Mouse (Mus musculus) limb, embryonic 14.5 days (tissue): ENCODE measurements around the gene Mfap5. TPM values are rescaled to one million over a fixed set of nuclear protein-coding genes. Genes with fewer than 3 reads are reported as not detected.
A peak's percentile ranks its signal among the peaks of the same experiment; 100 is the strongest.

Experiments
- ATAC-seq: fragments of 200-750 bp; cut with Nextera tagmentation; 2 replicates; pipeline ENCODE4 v1.8.0; 2017; ENCODE audit warnings: low read depth, moderate number of reproducible peaks, moderate TSS enrichment; ENCODE audit not compliant: low FRiP score
- DNase-seq: peaks from one replicate; pipeline ENCODE4 v3.0.0-alpha.2; 2015; ENCODE audit warnings: low spot score
- H3K27ac ChIP-seq: fragments of 300-500 bp; sonication (generic); replicated peaks from 2 replicates; pipeline ENCODE4 v1.5.1; 2014; ENCODE audit warnings: low read depth, mild to moderate bottlenecking, low read length, moderate library complexity, mixed read lengths
- H3K27me3 ChIP-seq: fragments of 300-500 bp; sonication (generic); 2 replicates; pipeline ENCODE4 v1.6.1; 2014; ENCODE audit warnings: low read length, mixed read lengths; ENCODE audit not compliant: control insufficient read depth, insufficient read depth
- H3K36me3 ChIP-seq: fragments of 300-500 bp; sonication (generic); 2 replicates; pipeline ENCODE4 v1.6.1; 2014; ENCODE audit warnings: mild to moderate bottlenecking, low read length, moderate library complexity, mixed read lengths; ENCODE audit not compliant: control insufficient read depth, insufficient read depth
- H3K4me1 ChIP-seq: fragments of 300-500 bp; sonication (generic); 2 replicates; pipeline ENCODE4 v1.6.1; 2014; ENCODE audit warnings: antibody characterized with exemption, low read length, mixed read lengths; ENCODE audit not compliant: control insufficient read depth, insufficient read depth
- H3K4me2 ChIP-seq: fragments of 300-500 bp; sonication (generic); replicated peaks from 2 replicates; pipeline ENCODE4 v1.6.1; 2014; ENCODE audit warnings: low read depth, mild to moderate bottlenecking, low read length, moderate library complexity; ENCODE audit not compliant: severe bottlenecking
- H3K4me3 ChIP-seq: fragments of 300-500 bp; sonication (generic); replicated peaks from 2 replicates; pipeline ENCODE4 v1.5.1; 2014; ENCODE audit warnings: low read length
- H3K9ac ChIP-seq: fragments of 300-500 bp; sonication (generic); 2 replicates; pipeline ENCODE4 v1.6.1; 2014; ENCODE audit warnings: mild to moderate bottlenecking, low read depth, low read length, moderate library complexity; ENCODE audit not compliant: severe bottlenecking
- H3K9me3 ChIP-seq: fragments of 300-500 bp; sonication (generic); 2 replicates; pipeline ENCODE4 v1.6.1; 2016; ENCODE audit warnings: low read length; ENCODE audit not compliant: control insufficient read depth
- POLR2A ChIP-seq: fragments of 200-500 bp; IDR thresholded peaks from 2 replicates; pipeline ENCODE4 v1.8.0; 2012; ENCODE audit warnings: inconsistent platforms, mild to moderate bottlenecking, moderate library complexity, borderline replicate concordance; ENCODE audit not compliant: insufficient read depth, insufficient read length; ENCODE audit errors: extremely low read depth
- WGBS: fragments of 180-500 bp; shearing (Covaris S2); extraction: QIAGEN DNeasy Blood & Tissue Kit; methylation state at CpG from one replicate; pipeline ENCODE4 v1.1.7; 2014; 5-methylcytosine and 5-hydroxymethylcytosine counted together
- polyA plus RNA-seq, 2 experiments: library from polyadenylated mRNA; depleted of rRNA in 1 of 2; stranded (reverse) in 1 of 2; unstranded in 1 of 2; fragments of >200 nt; fragmentation: Nextera tagmentation in 1 of 2; extraction: Ambion mirVana in 1 of 2; gene quantifications; 2 replicates each; pipeline versions ENCODE4 v1.2.1 to v1.2.3; 2012 to 2014

Gene Mfap5
- polyA plus RNA-seq, 2 experiments, result 33.5 to 47.3 TPM

DNA sequence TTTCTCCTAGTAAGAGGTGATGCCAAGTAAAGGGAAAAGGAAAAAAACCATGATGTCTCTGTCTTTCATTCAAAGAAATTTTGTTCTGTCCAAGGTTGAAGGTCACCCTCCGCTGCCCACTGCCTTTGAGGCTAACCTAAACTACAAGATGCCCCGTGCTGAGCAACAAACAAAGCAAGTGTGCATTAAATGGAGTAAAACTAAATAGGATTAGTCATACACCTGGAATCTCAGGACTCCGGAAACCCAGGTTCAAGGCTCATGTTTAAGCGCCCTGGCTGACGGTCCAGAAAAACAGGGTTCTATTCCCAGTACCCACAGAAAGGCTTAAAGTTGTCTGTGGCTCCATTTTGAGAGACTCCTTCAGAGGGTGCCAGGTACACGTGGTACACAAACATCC lies 13.2 kb upstream of the Mfap5 start:
- H3K9ac ChIP-seq, result no peak overlapping the region
- H3K36me3 ChIP-seq, result no peaks in the 10 kb centered on the region
- DNase-seq (no peak), ATAC-seq (no peak)
- no peak overlapping the region for H3K4me2 ChIP-seq
- H3K4me1 ChIP-seq, result peaks cover 31% of the 10 kb centered on the region
- TF ChIP-seq POLR2A, result no peak
- 35% methylated on average over 6 of the region's 6 CpGs for WGBS
- H3K27ac ChIP-seq, result no peak overlapping the region
- no peaks in the 10 kb centered on the region for H3K9me3 ChIP-seq
- no peaks in the 10 kb centered on the region for H3K27me3 ChIP-seq
- no peak overlapping the region for H3K4me3 ChIP-seq

DNA sequence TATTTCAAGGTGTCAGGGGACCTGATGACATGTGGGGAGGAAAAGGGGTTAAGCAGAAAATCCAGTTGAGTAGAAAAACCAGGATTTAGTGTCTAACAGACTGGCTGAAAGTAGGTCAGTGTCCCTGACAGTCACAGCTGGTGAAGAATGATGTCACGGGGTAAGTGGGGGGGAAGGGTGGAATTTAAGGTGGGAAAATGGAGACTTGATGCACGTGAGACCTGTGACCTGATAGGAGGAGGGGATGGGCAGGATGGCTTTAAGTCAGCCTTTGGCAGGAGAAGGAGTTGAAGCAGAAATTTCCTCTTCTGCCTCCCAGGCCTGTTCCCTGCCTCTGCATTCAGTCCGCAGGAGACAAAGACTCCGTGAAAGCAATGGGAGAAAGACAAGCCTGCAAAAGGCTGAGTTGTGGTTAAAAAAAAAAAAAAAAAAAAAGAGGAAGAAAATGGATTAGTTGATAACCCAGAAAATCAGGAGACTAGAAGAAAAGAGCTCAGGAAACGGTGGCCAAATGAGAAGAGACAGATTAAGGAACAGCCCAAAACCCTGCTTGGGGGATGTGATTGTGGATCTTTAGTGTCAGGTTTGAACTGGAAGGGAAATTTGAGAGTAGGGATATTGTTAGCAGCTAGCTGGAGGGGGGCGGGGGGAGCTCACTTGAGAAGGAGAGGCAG lies 11.7 kb upstream of the Mfap5 start:
- DNase-seq, result no peak
- 52% methylated on average over 6 of the region's 6 CpGs for WGBS
- ATAC-seq, result no peak
- Histone ChIP-seq H3K27ac (no peak overlapping the region), H3K9ac (no peak overlapping the region), H3K4me3 (no peak overlapping the region), H3K4me1 (peaks cover 31% of the 10 kb centered on the region), H3K27me3 (no peaks in the 10 kb centered on the region), H3K9me3 (no peaks in the 10 kb centered on the region), H3K36me3 (no peaks in the 10 kb centered on the region), H3K4me2 (no peak overlapping the region)
- no peak for TF ChIP-seq POLR2A

DNA sequence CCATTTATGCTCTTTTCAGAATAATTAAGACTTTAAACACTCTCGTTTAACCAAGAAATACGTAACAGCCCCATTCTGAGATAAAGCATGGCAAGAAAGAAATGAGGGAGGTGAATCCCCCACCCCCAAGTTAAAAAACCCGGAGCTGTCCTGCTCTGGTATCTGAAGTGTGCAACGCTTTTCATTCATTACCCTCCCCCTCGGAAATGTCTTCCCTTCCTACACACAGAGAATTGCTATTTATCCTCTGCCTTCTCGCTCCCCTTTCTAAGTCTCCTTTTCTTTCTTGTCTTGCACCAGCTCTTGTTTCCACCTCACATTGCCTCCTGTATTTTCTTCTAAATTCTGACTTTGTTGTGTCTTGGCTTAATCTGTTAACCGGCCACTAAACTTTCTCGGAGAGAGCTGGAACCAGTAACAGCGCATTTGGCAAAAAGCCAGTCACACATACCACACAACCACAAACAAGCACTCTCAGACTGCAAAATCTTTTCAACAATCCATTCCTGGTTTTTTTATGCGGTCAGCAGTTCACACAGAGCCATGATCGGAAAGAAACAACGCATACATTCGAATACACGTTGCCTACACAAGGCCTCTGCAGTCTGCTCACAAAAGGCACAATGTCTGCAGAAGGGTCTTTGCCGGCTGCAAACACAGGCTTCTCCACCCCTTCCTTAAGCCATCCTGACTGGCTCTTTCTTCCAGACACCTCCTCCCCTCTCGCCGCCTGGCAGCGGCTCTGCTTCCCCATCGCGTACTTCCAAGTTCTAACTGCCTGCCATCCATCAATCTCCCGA lies 10.4 kb upstream of the Mfap5 start:
- peak; percentile 67 for ATAC-seq
- Histone ChIP-seq H3K36me3 (no peaks in the 10 kb centered on the region), H3K4me1 (peaks cover 31% of the 10 kb centered on the region), H3K9me3 (no peaks in the 10 kb centered on the region), H3K27ac (peak overlapping the region; percentile 73), H3K27me3 (no peaks in the 10 kb centered on the region), H3K4me3 (peak overlapping the region; percentile 13; the same call in 1 of the 2 replicates), H3K9ac (0 out of 2 replicates have a peak overlapping the region, but pooled peaks have one; percentile 9), H3K4me2 (peak overlapping the region; percentile 43)
- no peak for TF ChIP-seq POLR2A
- peak; percentile 83 for DNase-seq
- WGBS, result 7% methylated on average over 21 of the region's 21 CpGs

DNA sequence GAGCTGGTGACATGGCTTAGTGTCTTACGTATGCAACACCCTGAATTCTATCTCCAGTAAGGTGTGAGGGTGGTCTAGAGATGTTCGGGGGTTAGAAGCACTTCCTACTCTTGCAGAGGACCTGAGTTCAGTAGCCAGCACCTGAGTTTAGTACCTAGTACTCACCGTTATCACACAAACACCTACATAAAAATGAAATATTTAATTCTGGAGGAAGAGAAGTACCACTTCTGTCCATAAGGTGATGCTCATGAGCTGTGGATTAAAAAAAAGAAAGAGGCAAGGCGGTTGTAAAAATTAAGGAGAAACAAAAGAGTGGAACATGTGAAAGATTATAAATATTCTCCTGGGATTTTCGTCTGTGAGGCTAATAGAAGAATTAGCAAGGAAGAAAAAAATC lies 9.1 kb upstream of the Mfap5 start:
- Histone ChIP-seq H3K36me3 (no peaks in the 10 kb centered on the region), H3K27me3 (no peaks in the 10 kb centered on the region), H3K4me2 (no peak overlapping the region), H3K4me3 (no peak overlapping the region), H3K4me1 (peaks cover 27% of the 10 kb centered on the region), H3K9ac (no peak overlapping the region), H3K27ac (peak overlapping the region; percentile 73), H3K9me3 (no peaks in the 10 kb centered on the region)
- ATAC-seq, result no peak
- WGBS, result 33% methylated on average over 5 of the region's 5 CpGs
- peak; percentile 13 for DNase-seq
- no peak for TF ChIP-seq POLR2A

- H3K9ac ChIP-seq, result no peak within 1 kb of the TSS
- no peak for TF ChIP-seq POLR2A
- H3K4me3 ChIP-seq, result no peak within 1 kb of the TSS
- 75% methylated on average over 5 of the region's 5 CpGs for WGBS
- no peaks in the 10 kb centered on the region for H3K27me3 ChIP-seq
- no peak for DNase-seq
- H3K36me3 ChIP-seq, result no peaks in the 10 kb centered on the region
- H3K4me1 ChIP-seq, result peaks cover 24% of the 10 kb centered on the region
- no peak within 1 kb of the TSS for H3K27ac ChIP-seq
- no peak within 1 kb of the TSS for H3K4me2 ChIP-seq
- H3K9me3 ChIP-seq, result no peaks in the 10 kb centered on the region
- no peak for ATAC-seq
Observed at GRCm38 (mm10) chr6:122498661-122499060, 7.0 kb upstream of the Mfap5 start, which contains the start of gene Rimklb. Gene Rimklb (minus strand): TSS chr6:122498761.
